Mouse (Mus musculus): ENCODE data around the gene Ttyh2.

- TF ChIP-seq CTCF (IDR thresholded peaks at IDR 0.05; ENCODE audit: low read depth) (no peak), EP300 (IDR thresholded peaks at IDR 0.05; ENCODE audit: low read depth) (no peak)
Measured at GRCm38 (mm10) chr11:114723030-114723429, 47.8 kb downstream of the Ttyh2 start.

Measured in liver, postnatal 0 days (tissue).